Mouse (Mus musculus) brain, embryonic 14.5 days (tissue): ENCODE results near the gene Xrcc4.

ENCODE experiments used
- CTCF ChIP-seq: fragments of 200-500 bp; IDR thresholded peaks from 2 replicates; pipeline ENCODE4 v1.5.1; 2012; ENCODE audit warnings: inconsistent platforms, mild to moderate bottlenecking, moderate library complexity, borderline replicate concordance; ENCODE audit not compliant: insufficient read depth, insufficient read length; ENCODE audit errors: extremely low read depth
- POLR2A ChIP-seq: fragments of 200-500 bp; IDR thresholded peaks from 2 replicates; pipeline ENCODE4 v1.6.1; 2012; ENCODE audit warnings: mild to moderate bottlenecking, inconsistent platforms, borderline replicate concordance; ENCODE audit not compliant: poor library complexity, insufficient read depth, insufficient read length, severe bottlenecking; ENCODE audit errors: extremely low read depth

DNA sequence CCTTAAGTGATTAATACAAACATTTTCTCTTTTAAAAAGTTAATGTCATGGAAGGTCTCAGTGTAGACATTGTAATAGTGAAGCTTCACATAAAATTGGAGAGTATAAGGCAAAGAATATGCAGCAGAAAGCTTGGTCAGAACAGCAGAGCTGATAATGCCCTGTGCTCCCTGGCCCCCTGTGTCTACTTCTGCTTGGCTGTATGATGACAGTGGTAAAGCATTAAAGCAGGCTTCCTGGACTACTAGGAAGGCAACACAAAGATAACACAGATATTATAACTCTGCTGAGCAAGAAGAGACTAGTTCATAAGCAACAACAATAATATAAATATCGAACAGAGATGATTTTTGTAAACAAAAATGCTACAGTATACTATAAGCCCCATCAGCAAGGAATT is 199.2 kb downstream of the Xrcc4 start:
- TF ChIP-seq POLR2A (no peak), CTCF (no peak)
